Mouse (Mus musculus) limb, embryonic 14.5 days (tissue): Measurements from ENCODE around the gene Ero1lb. TPM values are rescaled to one million over a fixed set of nuclear protein-coding genes. Genes with fewer than 3 reads are reported as not detected.
A peak's percentile ranks its signal among the peaks of the same experiment; 100 is the strongest.
"Not testable (repeated sequence)": the region's sequence is repeated elsewhere in the genome, so short reads cannot be mapped to it uniquely, and the experiment has no call there.

Source experiments
- ATAC-seq: fragments of 200-750 bp; cut with Nextera tagmentation; 2 replicates; pipeline ENCODE4 v1.8.0; 2017; ENCODE audit warnings: low read depth, moderate number of reproducible peaks, moderate TSS enrichment; ENCODE audit not compliant: low FRiP score
- DNase-seq: peaks from one replicate; pipeline ENCODE4 v3.0.0-alpha.2; 2015; ENCODE audit warnings: low spot score
- H3K27ac ChIP-seq: fragments of 300-500 bp; sonication (generic); replicated peaks from 2 replicates; pipeline ENCODE4 v1.5.1; 2014; ENCODE audit warnings: low read depth, mild to moderate bottlenecking, low read length, moderate library complexity, mixed read lengths
- H3K27me3 ChIP-seq: fragments of 300-500 bp; sonication (generic); 2 replicates; pipeline ENCODE4 v1.6.1; 2014; ENCODE audit warnings: low read length, mixed read lengths; ENCODE audit not compliant: control insufficient read depth, insufficient read depth
- H3K36me3 ChIP-seq: fragments of 300-500 bp; sonication (generic); 2 replicates; pipeline ENCODE4 v1.6.1; 2014; ENCODE audit warnings: mild to moderate bottlenecking, low read length, moderate library complexity, mixed read lengths; ENCODE audit not compliant: control insufficient read depth, insufficient read depth
- H3K4me1 ChIP-seq: fragments of 300-500 bp; sonication (generic); 2 replicates; pipeline ENCODE4 v1.6.1; 2014; ENCODE audit warnings: antibody characterized with exemption, low read length, mixed read lengths; ENCODE audit not compliant: control insufficient read depth, insufficient read depth
- H3K4me2 ChIP-seq: fragments of 300-500 bp; sonication (generic); replicated peaks from 2 replicates; pipeline ENCODE4 v1.6.1; 2014; ENCODE audit warnings: low read depth, mild to moderate bottlenecking, low read length, moderate library complexity; ENCODE audit not compliant: severe bottlenecking
- H3K4me3 ChIP-seq: fragments of 300-500 bp; sonication (generic); replicated peaks from 2 replicates; pipeline ENCODE4 v1.5.1; 2014; ENCODE audit warnings: low read length
- H3K9ac ChIP-seq: fragments of 300-500 bp; sonication (generic); 2 replicates; pipeline ENCODE4 v1.6.1; 2014; ENCODE audit warnings: mild to moderate bottlenecking, low read depth, low read length, moderate library complexity; ENCODE audit not compliant: severe bottlenecking
- H3K9me3 ChIP-seq: fragments of 300-500 bp; sonication (generic); 2 replicates; pipeline ENCODE4 v1.6.1; 2016; ENCODE audit warnings: low read length; ENCODE audit not compliant: control insufficient read depth
- WGBS: fragments of 180-500 bp; shearing (Covaris S2); extraction: QIAGEN DNeasy Blood & Tissue Kit; methylation state at CpG from one replicate; pipeline ENCODE4 v1.1.7; 2014; 5-methylcytosine and 5-hydroxymethylcytosine counted together
- polyA plus RNA-seq, 2 experiments: library from polyadenylated mRNA; depleted of rRNA in 1 of 2; stranded (reverse) in 1 of 2; unstranded in 1 of 2; fragments of >200 nt; fragmentation: Nextera tagmentation in 1 of 2; extraction: Ambion mirVana in 1 of 2; gene quantifications; 2 replicates each; pipeline versions ENCODE4 v1.2.1 to v1.2.3; 2012 to 2014

Ero1lb gene
- polyA plus RNA-seq, 2 experiments, result 3.1 to 6.4 TPM

GRCm38 (mm10) chr13:12650877-12651176, 85.2 kb downstream of the Ero1lb start:
- Histone ChIP-seq H3K4me3 (peak overlapping the region; percentile 36), H3K4me2 (peak overlapping the region; percentile 43)
- DNase-seq (peak; percentile 34), ATAC-seq (peak; percentile 83)
- under 1% methylated on average over 10 of the region's 13 CpGs for WGBS
- H3K27ac ChIP-seq, H3K27me3 ChIP-seq, H3K9me3 ChIP-seq, H3K36me3 ChIP-seq, H3K9ac ChIP-seq, H3K4me1 ChIP-seq: not testable (repeated sequence)

Other genes with a start within 250 kb of the Ero1lb start
- gene Actn2, start 225.1 kb upstream of the Ero1lb start, polyA plus RNA-seq (2012; rRNA removed), result 132 and 141 TPM in 2 replicates
- gene Actn2, start 225.1 kb upstream of the Ero1lb start, polyA plus RNA-seq (2014; fragmentation: Nextera tagmentation; extraction: Ambion mirVana), result 153 and 219 TPM in 2 replicates
- gene Heatr1, start 170.8 kb upstream of the Ero1lb start, polyA plus RNA-seq (2012; rRNA removed), result 26.1 and 29.9 TPM in 2 replicates
- 21.3 and 25.0 TPM in 2 replicates for gene Heatr1, start 170.8 kb upstream of the Ero1lb start, polyA plus RNA-seq (2014; fragmentation: Nextera tagmentation; extraction: Ambion mirVana)
- gene Lgals8, start 100.9 kb upstream of the Ero1lb start, polyA plus RNA-seq (2012; rRNA removed), result 27.5 and 29.1 TPM in 2 replicates
- 19.9 and 21.6 TPM in 2 replicates for gene Lgals8, start 100.9 kb upstream of the Ero1lb start, polyA plus RNA-seq (2014; fragmentation: Nextera tagmentation; extraction: Ambion mirVana)
- 1.5 and 1.7 TPM in 2 replicates for gene Edaradd, start 45.4 kb upstream of the Ero1lb start, polyA plus RNA-seq (2012; rRNA removed)
- gene Edaradd, start 45.4 kb upstream of the Ero1lb start, polyA plus RNA-seq (2014; fragmentation: Nextera tagmentation; extraction: Ambion mirVana), result 3.8 and 4.5 TPM in 2 replicates
- gene Prl2c3, start 234.2 kb downstream of the Ero1lb start, polyA plus RNA-seq (2012; rRNA removed), result 2.7 and 3.8 TPM in 2 replicates
- gene Prl2c3, start 234.2 kb downstream of the Ero1lb start, polyA plus RNA-seq (2014; fragmentation: Nextera tagmentation; extraction: Ambion mirVana), result not detected in 2 replicates